Mouse (Mus musculus): Measurements from ENCODE around the gene Tmem8b. TPM values are rescaled to one million over a fixed set of nuclear protein-coding genes. Genes with fewer than 3 reads are reported as not detected.

Tmem8b gene
- polyA plus RNA-seq, 2 experiments, result 0.05 to 0.22 TPM

GRCm38 (mm10) chr4:43690021-43690420 is 21.2 kb downstream of the Tmem8b start:
- peaks cover 10 to 21% of the 10 kb centered on the region in 2 experiments; a peak in 3 of 4 replicates for H3K4me1 ChIP-seq (replicated peaks; ENCODE audit: control insufficient read depth in 2 of 2, insufficient read depth in 2 of 2, low read length in 1 of 2)
- no peaks in the 10 kb centered on the region for H3K27me3 ChIP-seq (ENCODE audit: control insufficient read depth, insufficient read depth, low read length)
- 84% methylated on average over 17 of the region's 17 CpGs for WGBS (ENCODE audit: insufficient replicate concordance)
- H3K27ac ChIP-seq, result no peak overlapping the region
- H3K4me3 ChIP-seq (ENCODE audit: insufficient read depth in 1 of 2, low read depth in 2 of 2, low read length in 2 of 2), result no peak overlapping the region
- no peak for TF ChIP-seq EP300 (IDR thresholded peaks at IDR 0.05; ENCODE audit: low read depth)
- TF ChIP-seq CTCF (IDR thresholded peaks at IDR 0.05; ENCODE audit: low read depth), result no peak
- H3K36me3 ChIP-seq (replicated peaks; ENCODE audit: control insufficient read depth, insufficient read depth, low read depth), result no peaks in the 10 kb centered on the region
- no peak for DNase-seq (ENCODE audit: low read depth in 3 of 3, low spot score in 3 of 3)
- H3K4me2 ChIP-seq (ENCODE audit: low read depth), result no peak overlapping the region
- ATAC-seq (ENCODE audit: insufficient read depth), result no peak
- no peaks in the 10 kb centered on the region for H3K9me3 ChIP-seq (ENCODE audit: control insufficient read depth, low read length)
- H3K9ac ChIP-seq (replicated peaks), result no peak overlapping the region

GRCm38 (mm10) chr4:43691026-43691425 is 22.3 kb downstream of the Tmem8b start:
- no peaks in the 10 kb centered on the region for H3K9me3 ChIP-seq (ENCODE audit: control insufficient read depth, low read length)
- WGBS (ENCODE audit: insufficient replicate concordance), result 52% methylated on average over 5 of the region's 5 CpGs
- DNase-seq (ENCODE audit: low read depth in 3 of 3, low spot score in 3 of 3) (no peak), ATAC-seq (ENCODE audit: insufficient read depth) (no peak)
- H3K9ac ChIP-seq (replicated peaks), result no peak overlapping the region
- no peak for TF ChIP-seq EP300 (IDR thresholded peaks at IDR 0.05; ENCODE audit: low read depth)
- TF ChIP-seq CTCF (IDR thresholded peaks at IDR 0.05; ENCODE audit: low read depth), result no peak
- H3K4me3 ChIP-seq (ENCODE audit: insufficient read depth in 1 of 2, low read depth in 2 of 2, low read length in 2 of 2), result no peak overlapping the region
- no peak overlapping the region for H3K27ac ChIP-seq
- no peaks in the 10 kb centered on the region for H3K36me3 ChIP-seq (replicated peaks; ENCODE audit: control insufficient read depth, insufficient read depth, low read depth)
- H3K27me3 ChIP-seq (ENCODE audit: control insufficient read depth, insufficient read depth, low read length), result no peaks in the 10 kb centered on the region
- peaks cover 11 to 29% of the 10 kb centered on the region in 2 experiments; a peak in 3 of 4 replicates for H3K4me1 ChIP-seq (replicated peaks; ENCODE audit: control insufficient read depth in 2 of 2, insufficient read depth in 2 of 2, low read length in 1 of 2)
- no peak overlapping the region for H3K4me2 ChIP-seq (ENCODE audit: low read depth)

GRCm38 (mm10) chr4:43693806-43694241 is 25.1 kb downstream of the Tmem8b start:
- TF ChIP-seq CTCF (IDR thresholded peaks at IDR 0.05; ENCODE audit: low read depth), result no peak
- TF ChIP-seq EP300 (IDR thresholded peaks at IDR 0.05; ENCODE audit: low read depth), result no peak
- no peak overlapping the region for H3K4me3 ChIP-seq (ENCODE audit: insufficient read depth in 1 of 2, low read depth in 2 of 2, low read length in 2 of 2)
- no peaks in the 10 kb centered on the region for H3K27me3 ChIP-seq (ENCODE audit: control insufficient read depth, insufficient read depth, low read length)
- H3K4me1 ChIP-seq (replicated peaks; ENCODE audit: control insufficient read depth in 2 of 2, insufficient read depth in 2 of 2, low read length in 1 of 2), result peaks cover 11 to 29% of the 10 kb centered on the region in 2 experiments; a peak in 3 of 4 replicates
- H3K4me2 ChIP-seq (ENCODE audit: low read depth), result no peak overlapping the region
- DNase-seq (ENCODE audit: low read depth in 3 of 3, low spot score in 3 of 3) (no peak), ATAC-seq (ENCODE audit: insufficient read depth) (0 out of 2 replicates have a peak, but pooled peaks have one; percentile 37)
- WGBS (ENCODE audit: insufficient replicate concordance), result 19% methylated on average over 5 of the region's 5 CpGs
- no peak overlapping the region for H3K27ac ChIP-seq
- H3K36me3 ChIP-seq (replicated peaks; ENCODE audit: control insufficient read depth, insufficient read depth, low read depth), result no peaks in the 10 kb centered on the region
- no peaks in the 10 kb centered on the region for H3K9me3 ChIP-seq (ENCODE audit: control insufficient read depth, low read length)
- no peak overlapping the region for H3K9ac ChIP-seq (replicated peaks)

DNA sequence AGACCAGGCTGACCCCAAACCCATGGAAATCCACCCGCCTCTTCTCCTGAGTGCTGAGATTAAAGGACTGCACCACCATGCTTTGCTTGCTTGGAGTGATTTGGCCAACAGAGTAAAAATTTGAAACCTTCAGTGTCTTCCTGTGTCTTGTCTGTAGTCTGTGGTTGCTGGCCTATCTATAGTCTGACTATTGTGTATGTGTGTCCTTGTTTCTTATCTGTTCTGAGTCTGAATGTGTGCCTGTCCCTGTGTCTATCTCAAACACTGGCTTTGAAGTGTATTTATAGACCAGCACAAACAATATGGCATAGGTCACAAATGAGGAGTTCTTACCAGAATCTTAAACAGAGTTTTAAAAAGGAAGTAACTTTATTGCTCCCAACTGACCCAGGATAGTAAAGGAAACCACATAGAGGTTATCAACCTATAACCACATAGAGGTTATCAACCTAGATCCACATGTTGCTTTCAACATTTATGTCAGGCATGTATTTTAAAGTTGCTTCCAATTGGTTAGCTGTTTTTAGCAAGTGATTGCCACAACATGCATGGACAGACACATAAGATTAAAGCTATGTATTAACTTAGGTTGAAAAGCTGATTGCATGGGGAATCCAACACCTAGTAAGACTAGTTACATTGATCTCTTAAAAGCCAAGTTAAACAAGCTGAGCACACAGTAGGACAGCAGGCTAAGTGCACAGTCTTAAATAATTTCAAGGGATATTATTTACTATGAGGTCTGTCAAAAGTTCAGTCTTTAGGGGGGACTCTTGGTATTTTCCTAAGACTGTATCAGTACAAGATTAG is 25.9 kb downstream of the Tmem8b start:
- no peak overlapping the region for H3K27ac ChIP-seq
- no peaks in the 10 kb centered on the region for H3K9me3 ChIP-seq (ENCODE audit: control insufficient read depth, low read length)
- ATAC-seq (ENCODE audit: insufficient read depth) (peak; percentile 52; the same call in 1 of the 2 replicates), DNase-seq (ENCODE audit: low read depth in 3 of 3, low spot score in 3 of 3) (no peak)
- peaks cover 11 to 29% of the 10 kb centered on the region in 2 experiments; a peak in 3 of 4 replicates for H3K4me1 ChIP-seq (replicated peaks; ENCODE audit: control insufficient read depth in 2 of 2, insufficient read depth in 2 of 2, low read length in 1 of 2)
- H3K36me3 ChIP-seq (replicated peaks; ENCODE audit: control insufficient read depth, insufficient read depth, low read depth), result no peaks in the 10 kb centered on the region
- H3K4me3 ChIP-seq (ENCODE audit: insufficient read depth in 1 of 2, low read depth in 2 of 2, low read length in 2 of 2), result no peak overlapping the region
- H3K4me2 ChIP-seq (ENCODE audit: low read depth), result no peak overlapping the region
- H3K9ac ChIP-seq (replicated peaks), result no peak overlapping the region
- H3K27me3 ChIP-seq (ENCODE audit: control insufficient read depth, insufficient read depth, low read length), result no peaks in the 10 kb centered on the region
- 17% methylated on average over 1 of the region's 1 CpGs for WGBS (ENCODE audit: insufficient replicate concordance)
- TF ChIP-seq CTCF (IDR thresholded peaks at IDR 0.05; ENCODE audit: low read depth), result no peak
- no peak for TF ChIP-seq EP300 (IDR thresholded peaks at IDR 0.05; ENCODE audit: low read depth)

- no peak for DNase-seq (ENCODE audit: low read depth in 3 of 3, low spot score in 3 of 3)
- no peak overlapping the region for H3K9ac ChIP-seq (replicated peaks)
- no peaks in the 10 kb centered on the region for H3K27me3 ChIP-seq (ENCODE audit: control insufficient read depth, insufficient read depth, low read length)
- no peak overlapping the region for H3K4me2 ChIP-seq (ENCODE audit: low read depth)
- no peak; the same call in 1 of the 2 replicates for ATAC-seq (ENCODE audit: insufficient read depth)
- H3K4me1 ChIP-seq (replicated peaks; ENCODE audit: control insufficient read depth in 2 of 2, insufficient read depth in 2 of 2, low read length in 1 of 2), result peaks cover 11 to 29% of the 10 kb centered on the region in 2 experiments; a peak in 3 of 4 replicates
- H3K4me3 ChIP-seq (ENCODE audit: insufficient read depth in 1 of 2, low read depth in 2 of 2, low read length in 2 of 2), result no peak overlapping the region
- TF ChIP-seq CTCF (IDR thresholded peaks at IDR 0.05; ENCODE audit: low read depth) (no peak), EP300 (IDR thresholded peaks at IDR 0.05; ENCODE audit: low read depth) (no peak)
- H3K27ac ChIP-seq, result no peak overlapping the region
- 20% methylated on average over 9 of the region's 9 CpGs for WGBS (ENCODE audit: insufficient replicate concordance)
- H3K36me3 ChIP-seq (replicated peaks; ENCODE audit: control insufficient read depth, insufficient read depth, low read depth), result no peaks in the 10 kb centered on the region
- no peaks in the 10 kb centered on the region for H3K9me3 ChIP-seq (ENCODE audit: control insufficient read depth, low read length)
Measured at GRCm38 (mm10) chr4:43695249-43695671, 26.5 kb downstream of the Tmem8b start.

Measured in liver, embryonic 14.5 days (tissue).